Mouse (Mus musculus): ENCODE measurements around the gene Bysl. TPM values are rescaled to one million over a fixed set of nuclear protein-coding genes. Genes with fewer than 3 reads are reported as not detected.

Gene Bysl
- 16.3 TPM for polyA plus RNA-seq (2014; fragmentation: Illumina TruSeq; extraction: RNeasy Lipid Tissue Mini Kit (QIAGEN cat#74804); ENCODE audit: low read depth, low replicate concordance)

DNA sequence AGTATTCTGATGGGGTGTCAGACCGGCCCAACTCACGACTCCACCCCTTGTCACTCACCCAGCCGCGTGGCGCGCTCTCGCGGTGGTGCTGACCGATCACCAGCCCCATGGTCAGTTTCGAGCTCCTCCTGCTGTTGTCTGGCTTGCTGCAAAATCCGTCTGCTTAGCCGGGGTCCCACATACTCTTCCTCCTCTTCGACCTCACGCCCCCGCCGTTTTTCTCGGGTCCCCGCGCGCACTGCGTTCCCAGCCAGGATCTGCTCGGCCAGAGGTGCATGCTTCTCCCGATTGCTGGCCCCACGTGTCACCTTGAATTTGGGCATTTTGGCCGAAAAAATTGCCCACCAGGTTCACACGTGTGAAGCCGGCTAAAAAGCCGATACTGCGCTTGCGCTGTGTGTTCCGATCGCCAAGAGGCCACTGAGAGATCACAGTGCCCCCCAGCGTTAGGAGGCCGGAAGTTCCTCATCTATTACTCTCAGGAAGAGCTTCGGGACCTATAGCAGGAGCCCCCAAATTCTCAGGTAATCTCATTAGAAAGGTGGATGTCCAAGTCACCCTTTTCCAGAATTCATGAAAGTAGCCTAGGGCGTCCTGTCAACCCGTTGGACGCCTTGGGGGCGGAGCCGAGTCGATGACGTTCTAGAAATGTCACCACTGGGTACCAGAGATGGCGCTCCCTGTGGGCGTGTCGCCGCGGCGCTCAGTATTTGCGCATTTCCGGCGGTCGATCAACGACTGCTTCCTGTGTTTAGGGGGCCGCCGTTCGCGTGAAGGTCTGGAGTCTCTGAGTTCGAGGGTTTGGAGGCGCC lies at the start of gene Bysl, which contains the start of the genes Med20 and Gm20517:
Gene Bysl, minus strand, starts transcription at position 644 of the 812 bp plus-strand sequence.
Gene Med20, plus strand, starts transcription at position 734 of the 812 bp plus-strand sequence.
Gene Gm20517, plus strand, starts transcription at position 741 of the 812 bp plus-strand sequence.

GRCm38 (mm10) chr17:47630678-47631065 lies 19.4 kb upstream of the Bysl start, which contains the start of gene Usp49:
Gene Usp49 (plus strand): TSS chr17:47630690.

Other genes with a start within 250 kb of the Bysl start
- gene Mrps10, start 242.6 kb downstream of the Bysl start, polyA plus RNA-seq (2014; fragmentation: Illumina TruSeq; extraction: RNeasy Lipid Tissue Mini Kit (QIAGEN cat#74804); ENCODE audit: low read depth, low replicate concordance) = 36.1 TPM
- 2.0 TPM for gene Guca1b, start 226.1 kb downstream of the Bysl start, polyA plus RNA-seq (2014; fragmentation: Illumina TruSeq; extraction: RNeasy Lipid Tissue Mini Kit (QIAGEN cat#74804); ENCODE audit: low read depth, low replicate concordance)
- gene Guca1a, start 210.9 kb downstream of the Bysl start, polyA plus RNA-seq (2014; fragmentation: Illumina TruSeq; extraction: RNeasy Lipid Tissue Mini Kit (QIAGEN cat#74804); ENCODE audit: low read depth, low replicate concordance) = not detected
- gene AI661453, start 174.9 kb downstream of the Bysl start, polyA plus RNA-seq (2014; fragmentation: Illumina TruSeq; extraction: RNeasy Lipid Tissue Mini Kit (QIAGEN cat#74804); ENCODE audit: low read depth, low replicate concordance) = 1.5 TPM
- not detected for gene 1700001C19Rik, start 174.1 kb downstream of the Bysl start, polyA plus RNA-seq (2014; fragmentation: Illumina TruSeq; extraction: RNeasy Lipid Tissue Mini Kit (QIAGEN cat#74804); ENCODE audit: low read depth, low replicate concordance)
- gene Taf8, start 109.2 kb downstream of the Bysl start, polyA plus RNA-seq (2014; fragmentation: Illumina TruSeq; extraction: RNeasy Lipid Tissue Mini Kit (QIAGEN cat#74804); ENCODE audit: low read depth, low replicate concordance) = 13.7 TPM
- gene Ccnd3, start 106.4 kb downstream of the Bysl start, polyA plus RNA-seq (2014; fragmentation: Illumina TruSeq; extraction: RNeasy Lipid Tissue Mini Kit (QIAGEN cat#74804); ENCODE audit: low read depth, low replicate concordance) = 62.7 TPM
- gene Med20, start 90 bp upstream of the Bysl start, polyA plus RNA-seq (2014; fragmentation: Illumina TruSeq; extraction: RNeasy Lipid Tissue Mini Kit (QIAGEN cat#74804); ENCODE audit: low read depth, low replicate concordance) = 19.7 TPM
- gene Gm20517, start 97 bp upstream of the Bysl start, polyA plus RNA-seq (2014; fragmentation: Illumina TruSeq; extraction: RNeasy Lipid Tissue Mini Kit (QIAGEN cat#74804); ENCODE audit: low read depth, low replicate concordance) = 2.2 TPM
- gene Usp49, start 19.2 kb upstream of the Bysl start, polyA plus RNA-seq (2014; fragmentation: Illumina TruSeq; extraction: RNeasy Lipid Tissue Mini Kit (QIAGEN cat#74804); ENCODE audit: low read depth, low replicate concordance) = 2.6 TPM
- gene Tomm6, start 76.9 kb upstream of the Bysl start, polyA plus RNA-seq (2014; fragmentation: Illumina TruSeq; extraction: RNeasy Lipid Tissue Mini Kit (QIAGEN cat#74804); ENCODE audit: low read depth, low replicate concordance) = 89.7 TPM
- gene Frs3, start 77.5 kb upstream of the Bysl start, polyA plus RNA-seq (2014; fragmentation: Illumina TruSeq; extraction: RNeasy Lipid Tissue Mini Kit (QIAGEN cat#74804); ENCODE audit: low read depth, low replicate concordance) = 6.2 TPM
- 0.63 TPM for gene Gm21981, start 83.0 kb upstream of the Bysl start, polyA plus RNA-seq (2014; fragmentation: Illumina TruSeq; extraction: RNeasy Lipid Tissue Mini Kit (QIAGEN cat#74804); ENCODE audit: low read depth, low replicate concordance)
- 2.8 TPM for gene Prickle4, start 83.2 kb upstream of the Bysl start, polyA plus RNA-seq (2014; fragmentation: Illumina TruSeq; extraction: RNeasy Lipid Tissue Mini Kit (QIAGEN cat#74804); ENCODE audit: low read depth, low replicate concordance)
- gene Pgc, start 115.3 kb upstream of the Bysl start, polyA plus RNA-seq (2014; fragmentation: Illumina TruSeq; extraction: RNeasy Lipid Tissue Mini Kit (QIAGEN cat#74804); ENCODE audit: low read depth, low replicate concordance) = not detected
- gene Tfeb, start 125.5 kb upstream of the Bysl start, polyA plus RNA-seq (2014; fragmentation: Illumina TruSeq; extraction: RNeasy Lipid Tissue Mini Kit (QIAGEN cat#74804); ENCODE audit: low read depth, low replicate concordance) = 29.8 TPM
- gene Mdfi, start 223.2 kb upstream of the Bysl start, polyA plus RNA-seq (2014; fragmentation: Illumina TruSeq; extraction: RNeasy Lipid Tissue Mini Kit (QIAGEN cat#74804); ENCODE audit: low read depth, low replicate concordance) = 4.4 TPM